ENCODE assay signal across 8 mouse cellular contexts in the genomic region with DNA sequence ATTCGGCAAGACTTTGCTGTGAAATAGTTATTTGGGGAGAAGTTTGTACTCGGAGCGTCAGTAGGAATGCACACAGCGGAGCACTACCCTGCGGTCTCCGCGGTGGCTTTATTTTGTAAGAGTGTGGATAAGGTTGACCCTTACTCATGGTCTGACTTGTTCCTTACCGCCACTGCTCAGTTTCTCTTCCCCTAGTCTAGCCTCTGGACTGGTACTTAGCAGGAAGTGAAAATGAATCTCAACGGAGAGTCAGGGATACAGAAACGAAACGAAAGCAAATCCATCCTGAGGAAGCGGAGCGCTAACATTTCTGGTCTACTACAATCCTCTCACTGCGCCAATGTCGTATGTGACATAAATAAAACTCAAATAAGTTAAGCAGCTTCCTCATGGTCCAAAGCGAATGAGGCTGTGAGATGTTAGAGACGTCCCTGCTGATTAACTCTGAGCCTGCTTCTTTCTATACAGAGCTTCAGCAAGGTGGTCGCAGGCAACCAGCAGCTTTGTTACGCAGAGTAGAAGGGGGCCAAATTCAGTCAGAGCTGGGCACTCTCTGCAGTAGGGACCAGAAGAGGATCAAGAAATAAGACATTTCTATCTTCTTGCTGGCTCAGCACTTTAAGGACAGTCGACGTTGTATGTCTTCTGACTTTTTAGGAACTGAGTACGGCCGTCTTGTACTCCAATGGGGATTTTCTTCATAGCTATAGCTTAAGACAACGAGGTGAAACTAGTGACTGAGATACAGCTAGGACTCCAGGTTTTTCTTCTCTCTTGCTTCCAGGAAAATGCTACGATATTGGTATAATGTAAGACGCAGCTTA. TPM values are rescaled to one million over a fixed set of nuclear protein-coding genes. Genes with fewer than 3 reads are reported as not detected.
DNase-seq lines count a peak whose midpoint lies in the region; ATAC-seq lines count a peak whose summit lies in the region.
"Had no signal": no experiment of that assay in that cellular context is flagged by ENCODE, and none has a peak within 500 bp of the region (broad histone marks: within the 10 kb centered on the region; RNA-seq: fewer than 3 reads in every experiment).

No protein-coding gene starts in this region.

- ATAC-seq in neural tube, embryonic 12.5 days (ENCODE audit: low FRiP score, low read depth): no peak
- no peak for ATAC-seq in liver, embryonic 13.5 days (ENCODE audit: low read depth)
- no peak for ATAC-seq in stomach, embryonic 15.5 days (ENCODE audit: insufficient read depth, low FRiP score, low read depth)

- no peak overlapping the region for H3K27ac ChIP-seq in neural tube, embryonic 12.5 days
- no peak overlapping the region for H3K27ac ChIP-seq in heart, embryonic 10.5 days
- H3K27ac ChIP-seq in liver, embryonic 13.5 days: peak overlapping the region; percentile 10; the same call in 1 of the 2 replicates
- H3K27ac ChIP-seq in stomach, embryonic 15.5 days: no peak overlapping the region

- 0 out of 2 replicates have a peak, but pooled peaks cover 4% of the 10 kb centered on the region for H3K27me3 ChIP-seq in neural tube, embryonic 12.5 days (replicated peaks)
- peaks cover 7% of the 10 kb centered on the region; the same call in 1 of the 2 replicates for H3K27me3 ChIP-seq in heart, embryonic 10.5 days (ENCODE audit: insufficient read depth, poor library complexity, severe bottlenecking)
- peaks cover 20% of the 10 kb centered on the region for H3K27me3 ChIP-seq in liver, embryonic 13.5 days
- no peaks in the 10 kb centered on the region for H3K27me3 ChIP-seq in stomach, embryonic 15.5 days (replicated peaks)

- H3K4me3 ChIP-seq in neural tube, embryonic 12.5 days: no peak overlapping the region
- H3K4me3 ChIP-seq in heart, embryonic 10.5 days: peak overlapping the region; percentile 37
- peak overlapping the region; percentile 29 for H3K4me3 ChIP-seq in liver, embryonic 13.5 days (replicated peaks)
- peak overlapping the region; percentile 30 for H3K4me3 ChIP-seq in stomach, embryonic 15.5 days (replicated peaks)

- WGBS in neural tube, embryonic 12.5 days: 79% methylated on average over 26 of the region's 26 CpGs
- WGBS in heart, embryonic 10.5 days: 66% methylated on average over 26 of the region's 26 CpGs
- 51% methylated on average over 26 of the region's 26 CpGs for WGBS in liver, embryonic 13.5 days (ENCODE audit: insufficient replicate concordance)
- WGBS in stomach, embryonic 15.5 days: 66% methylated on average over 26 of the region's 26 CpGs

- peak overlapping the region; percentile 37; the same call in 1 of the 2 replicates for H3K4me2 ChIP-seq in neural tube, embryonic 12.5 days (replicated peaks)
- peak overlapping the region; percentile 39 for H3K4me2 ChIP-seq in liver, embryonic 13.5 days
- H3K4me2 ChIP-seq in stomach, embryonic 15.5 days: peak overlapping the region; percentile 34

- H3K9ac ChIP-seq in neural tube, embryonic 12.5 days: no peak overlapping the region
- no peak overlapping the region for H3K9ac ChIP-seq in liver, embryonic 13.5 days
- no peak overlapping the region for H3K9ac ChIP-seq in stomach, embryonic 15.5 days

- H3K9me3 ChIP-seq in neural tube, embryonic 12.5 days: no peaks in the 10 kb centered on the region
- no peaks in the 10 kb centered on the region for H3K9me3 ChIP-seq in heart, embryonic 10.5 days
- H3K9me3 ChIP-seq in liver, embryonic 13.5 days (replicated peaks): no peaks in the 10 kb centered on the region
- no peaks in the 10 kb centered on the region for H3K9me3 ChIP-seq in stomach, embryonic 15.5 days

- H3K36me3 ChIP-seq in neural tube, embryonic 12.5 days: no peaks in the 10 kb centered on the region
- H3K36me3 ChIP-seq in heart, embryonic 10.5 days: no peaks in the 10 kb centered on the region
- no peaks in the 10 kb centered on the region for H3K36me3 ChIP-seq in liver, embryonic 13.5 days
- no peaks in the 10 kb centered on the region for H3K36me3 ChIP-seq in stomach, embryonic 15.5 days

- DNase-seq in neural tube, embryonic 10.5 days (ENCODE audit: extremely low spot score, low spot score): no peak
- DNase-seq in heart, embryonic 10.5 days (ENCODE audit: low spot score): peak; percentile 69
- DNase-seq in liver, embryonic 13.5 days: no peak
- DNase-seq in left cerebral cortex, adult 9 months (ENCODE audit: low spot score in 2 of 2): no peak
- no peak for DNase-seq in thymus, postnatal 36 days
- DNase-seq: cerebellum, adult 18-20 months had no signal

- H3K4me1 ChIP-seq in neural tube, embryonic 12.5 days: no peaks in the 10 kb centered on the region
- H3K4me1 ChIP-seq in heart, embryonic 10.5 days: no peaks in the 10 kb centered on the region
- H3K4me1 ChIP-seq in liver, embryonic 13.5 days (replicated peaks): peaks cover 5% of the 10 kb centered on the region
- H3K4me1 ChIP-seq in stomach, embryonic 15.5 days: no peaks in the 10 kb centered on the region

RNA-seq across cellular contexts. Expression of gene Fcgr1, which starts 7.1 kb away (rescaled TPM):
- polyA plus RNA-seq in neural tube, embryonic 12.5 days (2016; fragmentation: Nextera tagmentation; extraction: Ambion mirVana): 1.4 and 1.5 TPM in 2 replicates
- 0.18 and 0.35 TPM in 2 replicates for polyA plus RNA-seq in heart, embryonic 10.5 days (2016; fragmentation: Nextera tagmentation; extraction: Ambion mirVana)
- 3.0 and 4.6 TPM in 2 replicates for polyA plus RNA-seq in liver, embryonic 13.5 days (2015; fragmentation: Nextera tagmentation; extraction: Ambion mirVana)
- 3.8 and 4.4 TPM in 2 replicates for polyA plus RNA-seq in stomach, embryonic 15.5 days (2015; fragmentation: Nextera tagmentation; extraction: Ambion mirVana)

RNA-seq across cellular contexts. Expression of gene Hist2h2bb, which starts 31.4 kb away (rescaled TPM):
- 9.1 and 16.6 TPM in 2 replicates for polyA plus RNA-seq in neural tube, embryonic 12.5 days (2016; fragmentation: Nextera tagmentation; extraction: Ambion mirVana)
- 3.8 and 7.7 TPM in 2 replicates for polyA plus RNA-seq in heart, embryonic 10.5 days (2016; fragmentation: Nextera tagmentation; extraction: Ambion mirVana)
- 23.7 and 25.8 TPM in 2 replicates for polyA plus RNA-seq in liver, embryonic 13.5 days (2015; fragmentation: Nextera tagmentation; extraction: Ambion mirVana)
- 8.2 and 11.2 TPM in 2 replicates for polyA plus RNA-seq in stomach, embryonic 15.5 days (2015; fragmentation: Nextera tagmentation; extraction: Ambion mirVana)

RNA-seq across cellular contexts. Expression of gene Hist2h3b, which starts 32.5 kb away (rescaled TPM):
- 41.2 and 58.9 TPM in 2 replicates for polyA plus RNA-seq in neural tube, embryonic 12.5 days (2016; fragmentation: Nextera tagmentation; extraction: Ambion mirVana)
- polyA plus RNA-seq in heart, embryonic 10.5 days (2016; fragmentation: Nextera tagmentation; extraction: Ambion mirVana): 17.8 and 25.8 TPM in 2 replicates
- polyA plus RNA-seq in liver, embryonic 13.5 days (2015; fragmentation: Nextera tagmentation; extraction: Ambion mirVana): 89.3 and 159 TPM in 2 replicates
- 62.1 and 69.4 TPM in 2 replicates for polyA plus RNA-seq in stomach, embryonic 15.5 days (2015; fragmentation: Nextera tagmentation; extraction: Ambion mirVana)

RNA-seq across cellular contexts. Expression of gene Hist2h4, which starts 37.8 kb away (rescaled TPM):
- 8.5 and 13.5 TPM in 2 replicates for polyA plus RNA-seq in neural tube, embryonic 12.5 days (2016; fragmentation: Nextera tagmentation; extraction: Ambion mirVana)
- polyA plus RNA-seq in heart, embryonic 10.5 days (2016; fragmentation: Nextera tagmentation; extraction: Ambion mirVana): 2.1 and 2.8 TPM in 2 replicates
- 15.2 and 44.8 TPM in 2 replicates for polyA plus RNA-seq in liver, embryonic 13.5 days (2015; fragmentation: Nextera tagmentation; extraction: Ambion mirVana)
- polyA plus RNA-seq in stomach, embryonic 15.5 days (2015; fragmentation: Nextera tagmentation; extraction: Ambion mirVana): 9.7 and 18.1 TPM in 2 replicates

RNA-seq across cellular contexts. Expression of gene Hist2h3c1, which starts 54.4 kb away (rescaled TPM):
- polyA plus RNA-seq in neural tube, embryonic 12.5 days (2016; fragmentation: Nextera tagmentation; extraction: Ambion mirVana): 0.50 and 1.1 TPM in 2 replicates
- polyA plus RNA-seq in heart, embryonic 10.5 days (2016; fragmentation: Nextera tagmentation; extraction: Ambion mirVana): 0.41 and 0.60 TPM in 2 replicates
- polyA plus RNA-seq in liver, embryonic 13.5 days (2015; fragmentation: Nextera tagmentation; extraction: Ambion mirVana): 2.3 TPM in 2 replicates
- polyA plus RNA-seq in stomach, embryonic 15.5 days (2015; fragmentation: Nextera tagmentation; extraction: Ambion mirVana): 1.9 and 2.5 TPM in 2 replicates
